Mouse (Mus musculus) mesoderm, embryonic 11.5 days (tissue): Measurements from ENCODE around the gene Ccdc127.

Experiments
- DNase-seq: peaks from one replicate; pipeline ENCODE4 v3.0.0-alpha.2; 2012; ENCODE audit warnings: low read depth, low spot score

Ccdc127 gene

DNA sequence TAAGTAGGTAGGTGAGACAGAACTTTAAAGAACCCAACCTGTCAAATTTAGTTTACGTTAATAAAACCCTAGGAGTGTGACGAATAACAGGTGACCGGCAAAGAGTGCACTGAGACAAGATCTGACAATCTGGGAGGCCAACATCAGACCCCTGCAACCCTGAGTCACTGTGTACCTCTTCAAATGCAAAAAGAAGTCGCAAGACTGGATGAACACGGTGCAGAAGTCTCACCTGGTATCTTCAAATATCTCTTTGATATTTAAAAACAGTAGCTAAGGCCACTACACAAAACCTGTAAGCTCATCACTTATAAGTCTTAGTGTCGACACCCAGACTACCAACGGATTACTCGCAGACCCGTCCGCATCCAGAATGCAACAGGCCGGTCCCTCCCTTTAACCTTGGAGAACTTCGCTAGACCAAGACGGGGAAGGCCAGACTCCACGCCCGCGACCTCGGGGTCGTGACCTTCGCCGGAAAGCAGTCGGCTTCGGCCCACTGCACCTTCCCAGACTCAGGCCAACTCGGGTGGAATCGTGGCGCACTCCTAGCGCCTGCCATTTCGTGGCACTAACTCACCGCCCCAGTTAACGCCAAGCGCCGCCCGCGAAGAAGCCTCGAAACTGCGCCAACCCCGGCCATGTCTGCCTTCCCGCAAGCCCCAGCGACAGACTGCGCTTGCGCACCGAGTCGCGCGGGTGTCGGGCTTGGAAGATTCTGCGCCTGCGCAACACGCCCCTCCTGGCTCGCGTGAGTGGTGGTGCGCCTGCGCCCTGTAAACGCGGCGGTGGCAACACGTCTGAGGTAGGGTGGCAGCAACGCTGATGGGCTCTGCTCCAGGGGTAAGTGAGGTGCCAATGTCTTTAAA, at the start of gene Ccdc127, which contains the start of gene Sdha:
Ccdc127 (plus strand) TSS at position 744 of the 869 bp plus-strand sequence.
Sdha (minus strand) TSS at position 715 of the 869 bp plus-strand sequence.
- DNase-seq = peak; percentile 98

DNA sequence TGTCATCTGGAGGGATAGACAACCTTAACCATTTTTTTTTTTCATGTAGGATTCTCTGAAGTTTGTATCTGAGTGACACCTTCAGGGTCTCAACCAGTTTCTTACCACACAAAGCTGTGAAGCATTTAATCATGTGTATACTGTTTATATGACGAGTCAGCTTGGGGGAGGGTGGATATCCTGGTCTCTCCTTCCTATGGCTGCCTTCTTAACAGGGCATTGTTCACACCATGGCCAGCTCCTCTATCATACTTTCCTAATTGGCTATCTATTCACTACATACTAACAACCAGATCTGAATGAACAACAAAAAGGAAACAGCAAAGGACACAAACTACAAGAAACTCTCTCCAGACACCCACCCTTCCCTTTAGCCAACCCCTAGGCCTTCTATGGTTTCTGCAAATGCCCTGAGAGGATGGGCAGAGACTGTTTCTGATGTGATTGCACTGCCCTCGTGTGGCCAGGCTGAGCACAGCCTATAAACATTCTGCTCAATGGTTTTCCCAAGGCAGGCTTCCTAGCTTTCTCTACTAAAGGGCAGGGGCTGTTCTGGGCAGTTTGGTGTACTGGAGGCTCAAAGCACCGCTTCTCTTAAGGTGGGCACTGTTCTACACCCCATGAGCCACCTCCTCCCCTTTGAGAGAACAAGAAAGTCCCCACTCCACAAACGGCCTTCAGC, 49.0 kb upstream of the Ccdc127 start:
- DNase-seq = peak; percentile 76

DNA sequence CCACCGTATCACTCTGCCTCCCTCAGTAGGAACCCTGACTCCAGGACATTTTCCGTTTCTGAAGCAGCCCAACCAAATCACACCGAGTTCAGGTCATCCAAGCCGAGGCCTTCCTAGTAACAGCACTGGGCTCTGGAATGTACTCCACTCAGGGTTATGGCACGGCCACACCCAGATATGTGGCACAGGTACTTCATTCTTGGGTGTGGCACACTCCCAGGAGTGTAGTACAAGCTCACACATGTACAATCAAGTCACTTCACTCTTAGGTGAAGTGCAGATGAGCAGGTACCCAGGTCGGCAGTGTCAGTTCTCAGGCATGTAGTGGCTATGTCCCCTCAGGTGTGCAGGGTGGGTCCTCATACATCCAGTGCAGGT, 48.5 kb upstream of the Ccdc127 start:
- no peak for DNase-seq

DNA sequence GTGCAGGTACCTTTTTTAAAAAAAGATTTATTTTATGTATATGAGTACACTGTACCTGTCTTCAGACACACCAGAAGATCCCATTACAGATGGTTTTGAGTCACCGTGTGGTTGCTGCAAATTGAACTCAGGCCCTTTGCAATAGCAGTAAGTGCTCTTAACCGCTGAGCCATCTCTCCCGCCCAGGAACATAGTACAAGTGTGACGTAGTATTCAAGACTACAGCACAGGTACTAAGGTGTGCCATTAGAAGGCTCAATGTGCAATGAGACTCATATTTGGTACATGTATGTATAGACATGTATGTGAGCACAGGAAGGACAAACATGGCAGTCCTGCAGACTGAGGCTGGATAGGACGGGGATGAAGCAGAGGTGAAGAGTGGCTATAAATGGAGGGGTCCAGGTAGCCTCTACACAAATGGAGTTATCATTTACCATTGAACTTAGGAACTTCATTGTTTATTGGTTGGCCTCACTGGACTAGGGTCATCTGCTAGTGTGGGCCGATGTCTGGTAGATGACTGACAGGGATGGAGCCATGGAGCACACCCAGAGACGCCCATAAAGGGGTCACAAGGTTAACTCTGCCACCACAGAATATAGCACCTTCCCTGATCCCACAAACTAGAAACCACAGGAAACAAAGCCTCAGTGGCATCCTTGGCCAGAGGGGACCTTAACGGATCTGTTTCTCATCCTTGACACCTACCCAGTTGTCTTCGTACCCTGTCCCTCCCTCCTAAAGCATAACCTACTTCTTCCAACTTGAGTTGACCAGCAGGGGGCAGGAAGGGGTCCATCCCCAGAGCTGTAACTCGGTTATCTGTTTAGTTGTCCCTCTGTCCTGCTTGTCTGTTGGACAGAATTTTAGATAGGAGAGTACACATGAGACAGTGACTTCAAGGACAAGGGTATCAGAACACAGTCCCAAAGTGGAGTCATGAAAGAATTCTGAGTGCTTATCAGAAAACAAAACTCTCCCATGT, 47.8 kb upstream of the Ccdc127 start:
- no peak for DNase-seq

DNA sequence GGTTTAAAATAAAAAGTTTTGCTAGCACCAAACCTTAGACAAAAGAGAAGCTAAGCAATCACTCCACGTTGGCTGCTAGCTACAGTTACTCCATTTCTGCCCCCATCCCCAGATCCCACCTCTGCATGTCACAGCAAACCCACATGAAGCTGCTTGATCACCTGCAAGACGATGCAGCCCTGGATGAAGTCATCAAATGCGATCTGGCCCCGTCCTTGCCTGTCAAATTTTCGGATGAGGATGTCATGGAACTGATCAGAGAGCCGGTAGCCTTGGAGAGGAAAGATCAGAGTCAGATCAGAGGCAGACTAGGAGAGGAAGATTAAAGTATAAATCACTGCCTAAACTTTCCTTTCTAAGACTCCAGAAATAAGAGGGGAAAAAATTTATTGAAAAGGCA, 44.7 kb upstream of the Ccdc127 start:
- DNase-seq = no peak

DNA sequence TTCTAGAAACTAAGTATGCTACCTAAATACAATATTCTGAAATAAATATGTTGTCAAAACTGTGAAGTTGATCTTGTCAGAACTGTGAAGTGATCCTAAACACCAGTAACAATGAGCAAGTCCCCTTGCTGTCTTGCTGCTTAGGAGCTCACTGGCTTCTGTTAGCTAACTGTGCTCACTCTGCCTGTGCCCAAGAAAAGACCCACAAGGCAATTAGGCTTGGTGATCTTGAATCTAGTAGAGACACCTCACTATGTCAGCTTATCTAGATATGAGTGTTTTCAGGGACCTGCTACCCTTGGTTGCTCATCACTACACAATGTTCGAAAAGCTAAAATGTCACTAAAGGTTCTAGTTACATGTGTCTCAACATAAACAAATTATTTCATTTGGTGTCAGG, 44.3 kb upstream of the Ccdc127 start:
- DNase-seq = no peak

DNA sequence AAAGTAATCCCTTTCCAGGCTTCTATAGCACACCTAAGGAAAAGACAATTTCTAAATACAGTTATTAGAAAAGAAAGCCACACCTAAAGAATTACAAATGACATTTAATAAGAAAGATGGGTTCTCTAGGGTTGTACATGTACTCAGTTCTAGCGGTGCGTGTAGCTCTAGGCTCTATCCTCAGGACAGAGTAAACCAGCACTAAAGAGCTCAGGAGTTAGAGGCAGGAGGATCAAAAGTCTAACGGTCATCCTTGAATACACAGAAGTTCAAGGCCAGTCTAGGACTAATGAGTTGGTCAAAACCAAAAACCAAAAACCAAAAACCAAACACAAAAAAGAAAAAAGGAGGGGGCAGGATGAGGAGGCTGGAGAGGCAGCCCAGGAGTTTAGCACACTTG, 35.5 kb upstream of the Ccdc127 start:
- no peak for DNase-seq

DNA sequence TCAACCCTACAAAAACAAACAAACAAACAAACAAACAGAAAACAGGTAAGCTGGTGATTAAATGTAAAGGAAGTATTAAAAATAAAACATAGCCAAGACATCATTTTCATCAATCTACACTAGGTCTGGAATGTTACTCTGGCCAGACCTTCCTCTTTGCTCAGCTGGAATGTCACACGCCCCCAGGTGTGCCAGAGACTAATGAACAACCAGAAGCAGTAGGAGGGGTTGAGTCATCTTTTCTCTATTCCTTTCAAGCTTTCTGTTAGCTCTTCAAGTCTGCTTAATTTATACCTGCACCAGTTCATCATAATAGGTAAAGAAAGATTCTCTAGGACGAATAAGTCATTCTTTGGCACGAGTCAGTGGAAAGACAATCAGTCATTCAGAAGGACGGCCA, 33.7 kb upstream of the Ccdc127 start:
- DNase-seq = no peak

DNA sequence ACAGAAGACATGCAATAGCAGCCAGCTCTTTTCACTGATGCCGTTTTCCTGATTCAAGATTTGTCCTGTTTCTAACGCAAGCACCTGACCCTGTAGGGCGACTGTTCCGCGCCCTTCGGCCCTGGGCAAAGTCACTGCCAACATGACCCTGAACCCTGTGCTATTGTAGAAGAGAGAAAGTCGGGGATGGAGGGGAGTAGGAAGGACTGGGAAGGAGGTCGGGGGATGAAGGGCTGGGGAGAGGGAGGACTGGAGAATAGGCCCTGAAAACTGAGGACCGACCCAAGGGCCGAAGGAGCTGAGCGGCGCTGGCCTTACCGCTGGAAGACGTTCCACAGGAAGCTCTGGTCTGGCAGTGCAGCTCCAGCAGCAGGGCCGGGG, 33.3 kb upstream of the Ccdc127 start:
- DNase-seq = no peak

DNA sequence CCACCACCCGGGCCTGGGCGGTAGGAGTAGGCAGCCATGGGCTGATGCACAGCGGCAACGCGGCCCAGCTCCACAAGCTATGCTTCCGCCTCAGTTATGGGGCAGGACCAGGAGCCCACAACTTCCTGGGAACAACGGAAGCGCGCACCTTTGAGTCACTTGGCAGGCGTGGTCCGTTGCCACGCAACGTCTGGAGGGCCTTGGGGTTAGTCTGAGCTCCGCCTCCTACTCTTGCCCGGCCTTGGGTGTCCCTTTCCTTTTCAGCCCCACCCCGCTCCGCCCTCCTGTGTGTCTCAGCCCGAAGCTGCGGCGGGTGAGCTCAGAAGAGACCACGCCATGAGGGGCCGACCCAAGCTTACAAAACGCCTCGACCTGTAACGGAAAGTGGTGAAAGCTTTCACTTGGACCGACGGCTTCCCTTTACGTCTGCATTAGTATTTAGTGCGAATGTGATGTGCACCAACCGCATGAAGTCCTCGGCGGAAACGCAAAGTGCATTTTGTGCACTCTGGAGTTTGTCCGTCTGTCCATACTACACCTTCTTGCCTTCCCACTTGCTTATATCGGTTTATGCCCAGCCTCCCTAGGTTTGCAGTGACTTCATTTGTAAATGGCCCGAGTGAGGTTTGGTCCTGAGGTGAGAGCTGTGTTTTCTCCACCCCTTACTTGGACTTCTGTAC, 32.8 kb upstream of the Ccdc127 start, which contains the start of gene Pdcd6:
Pdcd6 (minus strand) TSS at position 411 of the 680 bp plus-strand sequence.
- DNase-seq = peak; percentile 93

DNA sequence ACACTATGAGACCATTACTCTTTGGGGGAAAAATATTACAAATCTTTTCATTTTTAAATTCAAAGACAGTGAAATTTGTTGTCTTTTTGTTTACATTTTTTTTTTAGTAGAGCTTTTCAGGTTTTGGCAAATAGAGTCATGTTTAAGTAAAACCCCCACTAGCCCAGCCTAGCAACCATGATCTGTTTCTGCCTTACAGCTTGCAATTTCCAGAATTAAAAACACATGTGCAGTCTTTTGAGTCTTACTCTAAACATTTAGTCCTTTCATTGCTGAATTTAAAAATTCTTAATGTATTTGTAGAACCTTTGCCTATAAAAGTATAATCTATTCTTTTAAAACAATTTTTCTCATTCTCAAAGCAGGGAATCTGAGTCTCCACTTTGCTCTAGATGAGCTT, 20.8 kb upstream of the Ccdc127 start:
- DNase-seq = no peak

DNA sequence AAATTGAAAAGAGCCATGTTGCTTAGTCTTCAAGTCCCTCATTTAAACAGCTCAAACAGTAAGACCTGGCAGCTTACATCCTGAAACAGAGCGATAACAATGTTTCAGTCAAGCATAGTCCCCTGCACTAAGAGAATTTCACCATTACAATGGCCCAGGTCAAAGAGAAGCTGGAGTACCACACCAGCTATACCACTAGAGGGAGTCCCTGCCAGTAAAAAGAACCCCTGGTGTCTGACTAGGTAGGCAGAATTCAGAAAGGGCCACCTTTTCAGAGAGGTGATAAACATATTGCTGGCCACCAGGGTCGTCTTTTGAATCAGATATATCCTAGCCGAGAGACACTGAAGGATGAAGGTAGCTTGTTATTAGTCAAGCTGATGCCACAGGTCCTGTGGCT, 9.1 kb upstream of the Ccdc127 start:
- peak; percentile 44 for DNase-seq

DNA sequence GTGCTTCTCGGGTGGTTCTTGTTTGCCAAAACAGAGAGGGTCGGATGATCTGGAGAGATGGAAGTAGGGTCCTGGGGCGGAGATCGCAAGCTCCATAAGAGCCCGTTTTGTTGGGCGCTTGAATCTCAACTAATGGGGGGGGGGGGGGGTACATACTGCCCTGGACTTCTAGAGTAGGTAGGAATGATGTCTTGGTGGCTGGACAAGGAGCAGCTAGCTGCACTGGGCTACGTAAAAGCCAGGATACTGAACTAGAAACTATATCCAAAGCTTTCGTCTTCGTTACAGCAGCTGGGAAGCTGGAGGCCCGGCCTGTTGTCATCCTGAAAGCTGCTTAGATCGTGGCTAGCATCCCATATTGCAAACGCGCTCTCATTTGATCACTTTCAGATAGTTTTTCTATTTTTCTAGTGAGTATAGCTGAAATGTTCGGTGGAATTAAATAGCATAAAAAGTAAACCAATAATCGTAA, 362 bp downstream of the Ccdc127 start:
- no peak for DNase-seq

DNA sequence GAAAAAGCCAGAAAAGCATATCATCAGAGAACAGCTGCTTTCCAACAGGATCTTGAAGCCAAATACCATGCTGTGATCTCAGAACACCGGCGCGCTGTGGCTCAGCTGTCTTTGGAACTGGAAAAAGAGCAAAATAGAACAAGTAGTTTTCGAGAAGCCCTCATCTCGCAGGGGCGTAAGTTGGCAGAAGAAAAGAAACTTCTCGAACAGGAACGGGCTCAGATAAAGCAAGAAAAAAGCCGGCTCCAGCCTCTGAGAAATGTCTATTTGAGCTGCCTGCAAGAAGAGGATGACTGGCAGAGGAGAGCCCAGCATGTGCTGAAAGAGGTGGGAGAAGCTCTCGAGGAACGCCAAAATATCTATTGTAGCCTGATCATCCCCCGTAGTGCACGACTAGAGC, 6.4 kb downstream of the Ccdc127 start:
- DNase-seq = no peak

DNA sequence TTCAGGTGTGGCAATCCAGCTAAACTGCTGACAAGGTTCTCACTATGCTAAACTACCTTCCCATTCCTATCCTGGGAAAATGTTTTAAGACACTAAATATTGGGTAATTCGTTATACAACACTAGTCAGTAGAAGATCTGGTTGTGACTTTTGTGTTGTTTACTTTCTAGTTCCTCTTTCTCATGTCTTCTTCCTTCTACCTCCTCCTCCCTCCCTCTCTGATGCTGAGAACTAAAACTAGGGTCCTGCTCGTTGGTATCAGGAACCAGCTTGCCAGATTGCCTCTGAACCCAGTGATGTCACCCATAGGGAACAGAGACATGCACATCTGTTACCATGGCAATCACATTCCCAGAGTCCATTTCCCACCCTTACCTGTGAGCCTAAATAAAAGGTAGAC, 12.1 kb downstream of the Ccdc127 start:
- no peak for DNase-seq

DNA sequence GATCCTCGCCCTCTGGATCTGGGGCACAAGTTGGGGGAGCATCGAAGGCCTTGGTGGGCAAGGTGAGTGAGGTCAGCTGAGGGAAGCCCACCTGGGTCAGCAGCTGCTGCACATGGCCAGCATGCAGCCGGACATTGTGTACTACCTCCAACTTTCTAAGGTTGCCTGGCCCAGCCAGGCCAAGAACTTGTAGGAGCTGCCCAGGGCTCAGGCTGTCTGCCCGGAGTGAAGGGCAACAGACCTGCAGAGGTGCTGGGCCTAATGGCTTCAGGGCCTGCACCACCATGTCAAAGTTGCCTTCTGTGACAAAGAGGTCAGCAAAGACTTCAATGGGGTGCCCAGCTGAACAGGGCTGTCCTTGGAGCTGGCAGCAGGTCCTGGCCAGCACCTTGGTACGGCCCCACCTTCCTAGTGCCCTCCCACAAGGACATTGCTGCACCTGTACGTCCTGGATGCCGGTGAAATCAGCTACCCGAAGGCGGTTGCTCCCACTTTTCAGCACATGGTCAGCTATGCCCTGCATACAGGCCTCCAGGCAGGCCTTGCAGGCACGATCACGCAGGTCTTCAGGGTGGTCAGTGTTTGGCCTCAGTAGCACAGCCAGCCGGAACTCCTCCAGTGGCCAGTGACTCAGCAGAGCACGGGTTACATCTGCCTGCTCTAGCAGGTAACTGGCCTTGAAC, 13.2 kb downstream of the Ccdc127 start:
- no peak for DNase-seq

DNA sequence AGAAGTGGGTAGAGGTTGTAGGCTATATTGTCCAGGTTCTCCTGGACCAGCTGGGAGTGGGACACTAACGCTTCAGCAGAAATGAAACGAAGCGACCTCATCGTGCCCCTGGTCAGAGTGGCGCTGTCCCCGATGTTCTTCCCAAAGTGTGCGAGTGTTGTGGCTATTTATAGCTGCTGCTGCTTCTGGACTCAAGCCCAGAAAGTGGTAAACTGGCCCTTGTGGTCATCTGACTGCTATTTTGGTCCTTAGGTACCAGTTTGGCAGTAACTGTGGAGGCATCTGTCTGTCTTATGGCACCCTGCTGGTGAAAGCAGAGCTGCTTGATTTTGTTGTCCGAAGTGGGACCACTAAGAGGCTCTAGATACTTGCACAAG, 13.7 kb downstream of the Ccdc127 start, which contains the start of gene Lrrc14b:
Lrrc14b (minus strand) TSS at position 147 of the 377 bp plus-strand sequence.
- no peak for DNase-seq

DNA sequence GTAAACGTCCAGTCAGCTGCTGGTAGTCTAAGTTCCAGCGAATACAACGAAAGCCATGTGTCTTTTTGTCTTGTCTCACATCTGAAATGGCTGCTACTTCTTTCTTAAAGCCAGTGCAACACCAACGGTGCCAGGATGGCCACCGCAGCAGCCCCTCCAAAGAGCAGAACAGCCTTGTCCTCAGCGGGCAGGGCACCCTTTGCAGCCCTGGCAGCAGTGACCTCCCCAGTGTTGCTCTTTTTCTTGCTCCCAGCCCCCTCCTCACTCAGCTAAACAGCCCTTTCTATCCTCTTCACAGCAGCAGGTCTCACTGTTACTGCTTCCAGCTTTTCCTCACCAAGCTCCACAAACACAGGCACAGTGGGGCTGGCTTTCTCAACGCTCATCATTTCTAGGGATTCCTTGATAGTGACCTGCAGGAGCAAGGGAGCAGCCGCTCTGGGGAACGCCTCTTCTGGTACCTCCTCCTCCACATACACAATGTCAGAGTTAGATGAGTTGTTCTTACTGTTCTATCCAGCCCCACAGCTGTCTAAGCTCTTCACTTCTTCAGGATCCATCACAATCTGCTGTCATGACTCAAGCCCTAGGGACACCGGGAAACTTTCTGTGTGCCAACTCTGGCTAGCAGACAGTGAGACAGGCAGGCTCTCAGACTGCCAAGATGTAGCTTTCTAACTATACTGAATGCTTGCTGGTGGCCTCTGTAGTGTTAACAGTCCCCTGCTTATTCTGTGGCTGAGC, 31.6 kb downstream of the Ccdc127 start:
- DNase-seq = no peak

DNA sequence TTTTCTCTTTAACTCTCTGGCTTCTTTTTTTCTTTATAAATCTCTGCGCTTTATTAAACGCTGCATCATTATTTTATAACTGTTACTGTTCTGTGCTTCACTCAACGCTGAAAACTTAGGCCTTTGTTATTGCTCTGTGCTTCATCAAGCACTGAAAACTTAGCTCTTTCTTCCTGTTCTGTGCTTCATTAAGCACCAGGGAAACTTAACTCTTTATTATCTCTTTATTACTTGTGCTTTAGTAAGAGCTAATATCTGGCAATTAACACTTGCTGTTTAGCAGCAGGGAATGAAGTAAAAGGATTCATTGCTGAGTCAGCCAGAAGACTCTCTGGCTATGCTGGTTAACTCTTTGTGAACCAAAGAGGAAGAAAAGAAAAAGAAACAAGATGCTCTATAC, 32.2 kb downstream of the Ccdc127 start:
- DNase-seq = no peak

DNA sequence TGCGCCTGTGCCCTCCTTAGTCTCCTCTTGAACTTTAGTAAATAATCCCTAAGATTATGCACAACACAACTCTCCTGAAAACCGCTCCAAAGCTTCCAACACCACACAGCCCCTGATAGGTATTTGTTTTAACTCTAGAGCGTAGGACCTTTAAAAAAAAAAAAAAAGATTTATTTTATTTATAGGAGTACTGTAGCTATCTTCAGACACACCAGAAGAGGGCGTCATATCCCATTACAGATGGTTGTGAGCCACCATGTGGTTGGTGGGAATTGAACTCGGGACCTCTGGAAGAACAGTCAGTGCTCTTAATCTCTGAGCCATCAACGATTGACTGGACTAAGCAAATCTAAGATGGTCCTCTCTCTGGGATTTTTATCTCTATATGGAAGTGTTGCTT, 39.6 kb downstream of the Ccdc127 start:
- no peak for DNase-seq
